Mouse (Mus musculus): ENCODE data around the gene Hist1h4d. TPM values are rescaled to one million over a fixed set of nuclear protein-coding genes. Genes with fewer than 3 reads are reported as not detected.
"Not testable (repeated sequence)": the region's sequence is repeated elsewhere in the genome, so short reads cannot be mapped to it uniquely, and the experiment has no call there.

Hist1h4d gene
- total RNA-seq, 4 experiments from 2014 or later, result 42.4 to 50.0 (median 46.1) TPM

- DNase-seq (ENCODE audit: low spot score), result not testable (repeated sequence)
These were observed 8.1 kb upstream of the Hist1h4d start for GRCm38 (mm10) chr13:23573034-23573897.

- DNase-seq (ENCODE audit: low spot score), result peak; percentile 91
These were observed 7.4 kb upstream of the Hist1h4d start, which contains the start of the genes Hist1h2bf and Hist1h2ad for GRCm38 (mm10) chr13:23573898-23574524. Gene Hist1h2bf, minus strand, starts transcription at chr13:23574196. Gene Hist1h2ad, plus strand, starts transcription at chr13:23574381.

GRCm38 (mm10) chr13:23574546-23575170 is 6.7 kb upstream of the Hist1h4d start:
- not testable (repeated sequence) for DNase-seq (ENCODE audit: low spot score)

DNA sequence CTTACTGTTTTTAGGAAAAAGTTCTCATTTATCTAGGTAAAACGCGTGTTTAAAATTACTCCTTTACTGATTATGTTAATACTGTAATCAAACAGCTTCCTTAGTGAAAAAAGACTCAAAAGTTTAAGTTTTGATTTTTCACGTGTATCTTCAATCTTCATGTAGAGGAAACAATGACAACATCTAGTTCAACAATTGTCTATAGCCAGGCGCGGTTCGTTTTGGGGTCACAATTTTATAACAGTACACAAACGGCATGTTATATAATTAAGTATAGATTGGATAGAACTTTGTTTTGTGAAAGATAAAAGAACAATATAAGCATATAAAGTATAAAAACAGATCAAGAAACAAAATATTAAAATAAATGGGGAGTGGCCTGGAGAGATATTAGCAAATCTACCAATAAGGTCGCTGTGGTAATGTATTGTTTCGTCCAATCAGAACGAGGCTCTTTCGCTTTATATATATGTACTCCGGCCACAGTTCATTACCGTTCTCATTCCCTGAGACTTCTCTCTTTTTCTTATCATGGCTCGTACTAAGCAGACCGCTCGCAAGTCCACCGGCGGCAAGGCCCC is 6.0 kb upstream of the Hist1h4d start, which contains the start of gene Hist1h3d:
Hist1h3d (plus strand) TSS at position 493 of the 581 bp plus-strand sequence.
- DNase-seq (ENCODE audit: low spot score), result peak; percentile 75

- not testable (repeated sequence) for DNase-seq (ENCODE audit: low spot score)
These were observed 5.5 kb upstream of the Hist1h4d start for GRCm38 (mm10) chr13:23575864-23576313.

GRCm38 (mm10) chr13:23576351-23576881 is 5.0 kb upstream of the Hist1h4d start:
- no peak for DNase-seq (ENCODE audit: low spot score)

DNA sequence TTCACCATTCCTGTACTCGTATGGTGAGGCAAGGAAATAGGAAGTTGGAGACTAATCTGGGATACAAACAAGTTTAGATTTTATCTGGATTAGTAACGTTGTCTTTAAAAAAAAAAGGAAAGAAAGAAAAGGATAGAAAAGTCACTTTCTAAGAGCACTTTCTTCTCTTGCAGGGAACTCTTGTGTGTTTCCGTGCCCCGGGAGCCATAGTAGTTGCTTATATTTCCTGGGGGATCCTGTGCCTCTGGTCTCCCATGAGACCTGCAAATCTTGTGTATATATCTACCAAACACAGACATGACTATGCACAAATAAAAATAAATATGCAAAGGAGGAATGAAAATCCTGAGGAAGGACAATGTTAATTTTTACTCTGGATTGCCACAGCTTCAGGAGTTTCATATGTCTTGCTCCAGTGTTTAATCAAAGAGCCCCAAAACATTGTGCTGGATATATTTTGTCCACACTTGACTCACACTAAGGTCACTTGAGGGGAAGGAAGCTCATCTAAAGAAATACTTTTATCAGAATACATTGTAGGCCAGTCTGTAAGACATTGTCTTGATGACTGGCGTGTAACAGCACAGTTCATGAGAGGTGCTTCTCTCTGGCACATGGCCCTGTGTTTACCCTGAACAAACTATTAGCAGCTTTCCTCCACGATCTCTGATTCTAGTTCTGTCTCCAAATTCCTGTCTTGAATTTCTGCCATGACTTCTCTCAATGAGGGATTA is 4.3 kb upstream of the Hist1h4d start:
- DNase-seq (ENCODE audit: low spot score), result no peak

DNA sequence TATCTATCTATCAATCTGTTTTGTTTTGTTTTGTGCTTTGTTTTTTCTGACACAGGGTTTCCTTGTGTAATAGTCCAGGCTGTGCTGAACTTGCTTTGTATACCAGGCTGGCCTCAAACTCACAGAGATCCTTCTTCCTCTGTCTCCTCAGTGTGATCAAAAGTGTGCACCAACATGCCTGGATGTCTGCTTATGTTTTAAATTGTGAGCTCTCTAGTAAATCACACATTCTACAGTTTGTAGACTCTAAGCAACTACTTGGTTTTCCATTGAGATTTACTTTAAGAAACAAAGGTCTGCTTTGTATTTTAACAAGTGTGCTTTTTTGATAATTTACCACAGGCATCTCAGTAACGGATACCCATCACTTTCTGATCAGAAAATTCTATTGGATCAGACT is 3.6 kb upstream of the Hist1h4d start:
- no peak for DNase-seq (ENCODE audit: low spot score)

- no peak for DNase-seq (ENCODE audit: low spot score)
These were observed 1.0 kb downstream of the Hist1h4d start for GRCm38 (mm10) chr13:23582219-23583056.

- no peak for DNase-seq (ENCODE audit: low spot score)
These were observed 2.1 kb downstream of the Hist1h4d start for GRCm38 (mm10) chr13:23583387-23584068.

DNA sequence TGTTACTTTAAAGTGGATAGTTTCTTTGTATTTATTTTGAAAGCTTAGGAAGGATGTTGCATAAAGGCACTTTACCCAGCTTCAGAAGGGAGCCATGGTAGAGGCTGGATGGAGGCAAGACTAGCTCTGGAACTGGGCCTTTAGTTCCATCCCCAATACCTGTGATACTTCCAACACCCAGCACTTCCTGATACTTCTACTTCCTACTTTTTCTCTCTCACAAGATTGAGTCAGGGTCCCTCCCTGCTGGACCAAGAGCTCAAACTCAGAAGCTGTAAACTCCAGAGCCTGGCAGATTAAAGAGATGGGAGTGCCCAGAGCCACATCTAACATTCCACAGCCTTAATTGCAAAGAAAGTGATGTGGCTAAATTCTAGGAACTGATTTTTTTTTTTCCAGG is 2.9 kb downstream of the Hist1h4d start:
- no peak for DNase-seq (ENCODE audit: low spot score)

DNA sequence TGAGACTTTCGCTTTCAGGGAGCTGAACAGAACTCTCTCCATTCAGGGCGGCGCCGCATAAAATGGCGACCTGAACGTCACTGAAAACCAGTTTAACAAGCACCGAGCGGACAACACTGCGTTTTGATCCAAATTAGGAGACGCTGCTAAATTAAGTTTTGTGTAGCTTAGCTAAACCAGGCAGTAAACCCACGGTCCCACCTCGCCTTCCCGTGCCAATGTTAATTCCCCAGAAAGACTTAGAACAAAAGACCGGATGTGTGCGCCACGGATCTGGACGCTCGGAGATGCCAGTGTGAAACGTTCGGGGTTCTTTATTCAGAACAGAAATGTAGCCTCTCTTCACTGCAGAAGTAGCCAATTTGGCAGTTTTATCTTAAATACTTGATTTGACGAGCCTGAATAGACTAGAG is 3.6 kb downstream of the Hist1h4d start:
- DNase-seq (ENCODE audit: low spot score), result peak; percentile 79

- peak; percentile 94 for DNase-seq (ENCODE audit: low spot score)
These were observed 4.2 kb downstream of the Hist1h4d start for GRCm38 (mm10) chr13:23585442-23586098.

GRCm38 (mm10) chr13:23586099-23586939 is 4.9 kb downstream of the Hist1h4d start:
- DNase-seq (ENCODE audit: low spot score), result no peak

- no peak for DNase-seq (ENCODE audit: low spot score)
These were observed 5.5 kb downstream of the Hist1h4d start for GRCm38 (mm10) chr13:23586940-23587225.

- no peak for DNase-seq (ENCODE audit: low spot score)
These were observed 9.8 kb downstream of the Hist1h4d start for GRCm38 (mm10) chr13:23591206-23591605.

GRCm38 (mm10) chr13:23591886-23592285 is 10.5 kb downstream of the Hist1h4d start:
- not testable (repeated sequence) for DNase-seq (ENCODE audit: low spot score)

GRCm38 (mm10) chr13:23592614-23593013 is 11.2 kb downstream of the Hist1h4d start:
- DNase-seq (ENCODE audit: low spot score), result no peak

Data from heart, adult 8-10 months (tissue).